Mouse (Mus musculus) intestine, embryonic 14.5 days (tissue): ENCODE data around the gene Pdk3. TPM values are rescaled to one million over a fixed set of nuclear protein-coding genes. Genes with fewer than 3 reads are reported as not detected.

Source experiments
- ATAC-seq: fragments of 200-750 bp; cut with Nextera tagmentation; replicated peaks from 2 replicates; pipeline ENCODE4 v1.8.0; 2017; ENCODE audit warnings: low read depth, moderate number of reproducible peaks, moderate TSS enrichment, moderate library complexity; ENCODE audit not compliant: low FRiP score, low TSS enrichment
- DNase-seq: peaks from one replicate; pipeline ENCODE4 v3.0.0-alpha.2; 2018; ENCODE audit warnings: low spot score
- H3K27ac ChIP-seq: fragments of 300-500 bp; sonication (generic); 2 replicates; pipeline ENCODE4 v1.5.1; 2014; ENCODE audit warnings: low read depth, mild to moderate bottlenecking, control low read depth
- H3K27me3 ChIP-seq: fragments of 300-500 bp; sonication (generic); replicated peaks from 2 replicates; pipeline ENCODE4 v1.6.1; 2014; ENCODE audit warnings: low read length, control low read depth; ENCODE audit not compliant: control insufficient read depth, insufficient read depth
- H3K36me3 ChIP-seq: fragments of 300-500 bp; sonication (generic); 2 replicates; pipeline ENCODE4 v1.6.1; 2014; ENCODE audit warnings: low read length, control low read depth; ENCODE audit not compliant: control insufficient read depth, insufficient read depth
- H3K4me1 ChIP-seq: fragments of 300-500 bp; sonication (generic); replicated peaks from 2 replicates; pipeline ENCODE4 v1.6.1; 2014; ENCODE audit warnings: low read length, control low read depth, mixed read lengths; ENCODE audit not compliant: control insufficient read depth, insufficient read depth
- H3K4me2 ChIP-seq: fragments of 300-500 bp; sonication (generic); 2 replicates; pipeline ENCODE4 v1.6.1; 2014; ENCODE audit warnings: low read length
- H3K4me3 ChIP-seq: fragments of 300-500 bp; sonication (generic); 2 replicates; pipeline ENCODE4 v1.5.1; 2014; ENCODE audit warnings: low read depth, low read length, control low read depth, mixed read lengths
- H3K9ac ChIP-seq: fragments of 300-500 bp; sonication (generic); 2 replicates; pipeline ENCODE4 v1.6.1; 2014; ENCODE audit warnings: mild to moderate bottlenecking, low read length
- H3K9me3 ChIP-seq: fragments of 300-500 bp; sonication (generic); 2 replicates; pipeline ENCODE4 v1.6.1; 2016; ENCODE audit warnings: low read length, control low read depth; ENCODE audit not compliant: control insufficient read depth
- whole genome bisulfite sequencing: fragments of 180-500 bp; shearing (Covaris S2); extraction: QIAGEN DNeasy Blood & Tissue Kit; methylation state at CpG from one replicate; pipeline ENCODE4 v1.1.7; 2014; 5-methylcytosine and 5-hydroxymethylcytosine counted together
- polyA plus RNA-seq: library from polyadenylated mRNA; unstranded; fragments of >200 nt; fragmentation: Nextera tagmentation; extraction: Ambion mirVana; gene quantifications from 2 replicates; pipeline ENCODE4 v1.2.1, GENCODE M21; 2014

Pdk3 gene
- polyA plus RNA-seq, 1 experiment from 2014 or later: 56.8 TPM

DNA sequence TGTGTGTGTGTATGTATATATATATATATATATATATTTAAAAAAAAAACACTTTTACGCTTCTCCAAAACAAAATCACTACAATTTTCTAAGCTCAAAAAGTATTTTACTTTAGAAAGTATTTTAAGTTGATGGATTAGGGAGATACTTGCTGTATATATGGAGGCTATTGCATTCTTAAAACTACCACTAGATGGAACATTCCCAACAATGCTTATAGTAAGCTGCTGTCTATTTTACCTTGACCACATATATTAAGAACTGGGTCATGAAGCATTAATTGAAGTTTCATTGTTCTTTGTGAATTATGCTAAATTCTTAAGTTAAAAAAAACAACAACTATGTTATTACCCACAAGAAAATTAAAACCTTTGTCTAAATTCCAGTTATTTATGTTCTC, 24.0 kb downstream of the Pdk3 start:
- DNase-seq (no peak), ATAC-seq (no peak)
- Histone ChIP-seq H3K27ac (no peak overlapping the region), H3K4me1 (no peaks in the 10 kb centered on the region), H3K9me3 (no peaks in the 10 kb centered on the region), H3K4me3 (no peak overlapping the region), H3K4me2 (no peak overlapping the region), H3K27me3 (no peaks in the 10 kb centered on the region), H3K36me3 (no peaks in the 10 kb centered on the region; the same call in 1 of the 2 replicates), H3K9ac (no peak overlapping the region)
- WGBS: 100% methylated on average over 1 of the region's 1 CpGs

DNA sequence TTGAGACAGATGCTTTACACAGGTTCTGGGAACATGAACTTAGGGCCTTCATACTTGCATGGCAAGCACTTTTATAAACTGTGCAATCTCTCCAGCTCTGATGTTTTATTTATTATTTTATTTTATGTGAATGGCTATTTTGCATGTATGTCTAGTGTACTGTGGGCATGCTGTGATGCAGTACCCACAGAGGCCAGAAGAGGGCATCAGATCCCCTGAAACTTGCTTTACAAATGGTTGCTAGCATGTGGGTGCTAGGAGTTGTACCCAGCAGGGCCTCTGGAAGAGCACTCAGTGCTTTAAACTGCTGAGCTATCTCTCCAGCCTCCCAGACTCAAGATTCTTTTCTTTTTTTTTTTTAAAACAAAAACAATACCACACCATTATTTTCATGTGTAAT, 38.8 kb downstream of the Pdk3 start:
- H3K4me3 ChIP-seq: no peak overlapping the region
- no peaks in the 10 kb centered on the region for H3K27me3 ChIP-seq
- H3K4me1 ChIP-seq: no peaks in the 10 kb centered on the region
- no peak overlapping the region for H3K9ac ChIP-seq
- H3K36me3 ChIP-seq: no peaks in the 10 kb centered on the region
- no peak overlapping the region for H3K4me2 ChIP-seq
- H3K9me3 ChIP-seq: no peaks in the 10 kb centered on the region
- ATAC-seq: no peak
- H3K27ac ChIP-seq: no peak overlapping the region
- peak; percentile 69 for DNase-seq

DNA sequence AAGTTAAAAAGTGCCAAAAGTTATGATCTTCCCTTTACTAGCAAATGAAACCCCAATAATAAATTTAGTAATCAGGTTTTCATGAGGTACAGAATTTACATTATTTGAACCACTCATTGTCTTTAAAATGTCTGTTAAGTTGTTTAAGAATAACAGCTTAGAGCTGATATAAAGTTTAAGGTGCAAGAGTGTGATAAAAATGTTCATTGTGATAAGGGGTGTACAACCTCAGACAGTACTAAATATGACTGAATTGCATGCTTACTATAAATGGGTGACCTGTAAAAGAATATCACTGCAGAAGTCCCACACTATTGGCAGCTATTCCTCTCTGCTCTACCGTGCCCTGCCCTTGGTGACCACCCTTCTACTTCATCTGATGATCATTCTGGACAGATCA, 42.4 kb downstream of the Pdk3 start:
- WGBS: 82% methylated on average over 1 of the region's 1 CpGs
- no peaks in the 10 kb centered on the region for H3K4me1 ChIP-seq
- DNase-seq (no peak), ATAC-seq (no peak)
- no peak overlapping the region for H3K27ac ChIP-seq
- H3K27me3 ChIP-seq: no peaks in the 10 kb centered on the region
- H3K4me2 ChIP-seq: no peak overlapping the region
- no peaks in the 10 kb centered on the region for H3K36me3 ChIP-seq
- H3K9ac ChIP-seq: no peak overlapping the region
- H3K9me3 ChIP-seq: no peaks in the 10 kb centered on the region
- no peak overlapping the region for H3K4me3 ChIP-seq

DNA sequence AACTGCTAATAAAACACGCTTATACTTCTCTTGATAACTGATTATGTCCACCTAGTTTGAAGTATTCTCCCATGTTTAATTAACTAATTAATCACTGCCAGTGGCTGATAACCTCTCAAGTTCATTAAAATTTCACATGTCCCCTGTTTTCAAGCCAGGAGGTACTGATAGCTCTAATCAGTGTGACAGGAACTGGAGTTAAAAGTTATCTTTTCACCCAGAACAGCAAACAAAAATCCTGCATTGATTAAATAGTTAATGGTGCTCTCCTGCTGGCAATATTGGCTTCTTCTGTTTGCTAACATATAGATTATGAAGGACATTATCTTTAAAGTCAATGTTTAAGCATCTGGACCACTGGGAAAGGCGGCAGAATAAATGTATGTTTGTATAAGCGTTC, 71.2 kb downstream of the Pdk3 start:
- Histone ChIP-seq H3K9ac (no peak overlapping the region), H3K4me3 (no peak overlapping the region), H3K36me3 (no peaks in the 10 kb centered on the region), H3K9me3 (no peaks in the 10 kb centered on the region), H3K4me2 (no peak overlapping the region), H3K4me1 (no peaks in the 10 kb centered on the region), H3K27ac (no peak overlapping the region), H3K27me3 (no peaks in the 10 kb centered on the region)
- no peak for DNase-seq
- WGBS: 70% methylated on average over 3 of the region's 3 CpGs
- ATAC-seq: no peak

DNA sequence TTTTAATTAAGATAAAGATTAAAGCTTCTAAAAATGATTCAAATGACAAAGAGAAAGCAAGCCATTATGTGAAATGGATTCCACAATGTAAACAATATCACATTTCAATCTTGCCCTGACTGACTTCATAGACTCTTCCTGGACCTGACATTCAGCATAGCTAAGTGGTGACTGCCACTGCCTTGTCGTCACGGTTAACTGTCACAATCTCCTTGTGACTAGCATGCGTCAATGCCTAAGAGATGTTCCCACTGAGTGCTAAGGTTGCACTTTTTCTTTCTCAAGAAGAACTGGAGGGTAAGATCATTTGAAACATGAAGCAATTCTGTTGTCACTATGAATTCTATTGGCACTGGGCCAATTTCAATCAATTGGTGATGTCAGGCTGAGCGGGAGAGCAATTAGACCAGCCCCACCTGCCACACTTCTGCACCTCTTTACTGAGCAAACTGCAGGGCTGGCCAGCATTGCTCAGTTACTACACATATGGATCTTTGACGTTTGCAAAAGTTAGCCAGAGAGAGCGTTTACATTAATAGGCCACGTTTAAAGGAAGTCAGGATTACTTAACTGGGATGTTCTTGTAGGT, 75.0 kb downstream of the Pdk3 start:
- WGBS: 55% methylated on average over 7 of the region's 7 CpGs
- H3K27ac ChIP-seq: no peak overlapping the region
- ATAC-seq (no peak), DNase-seq (no peak)
- no peaks in the 10 kb centered on the region for H3K4me1 ChIP-seq
- H3K9me3 ChIP-seq: no peaks in the 10 kb centered on the region
- H3K36me3 ChIP-seq: no peaks in the 10 kb centered on the region
- H3K4me3 ChIP-seq: no peak overlapping the region
- H3K27me3 ChIP-seq: no peaks in the 10 kb centered on the region
- no peak overlapping the region for H3K9ac ChIP-seq
- no peak overlapping the region for H3K4me2 ChIP-seq

DNA sequence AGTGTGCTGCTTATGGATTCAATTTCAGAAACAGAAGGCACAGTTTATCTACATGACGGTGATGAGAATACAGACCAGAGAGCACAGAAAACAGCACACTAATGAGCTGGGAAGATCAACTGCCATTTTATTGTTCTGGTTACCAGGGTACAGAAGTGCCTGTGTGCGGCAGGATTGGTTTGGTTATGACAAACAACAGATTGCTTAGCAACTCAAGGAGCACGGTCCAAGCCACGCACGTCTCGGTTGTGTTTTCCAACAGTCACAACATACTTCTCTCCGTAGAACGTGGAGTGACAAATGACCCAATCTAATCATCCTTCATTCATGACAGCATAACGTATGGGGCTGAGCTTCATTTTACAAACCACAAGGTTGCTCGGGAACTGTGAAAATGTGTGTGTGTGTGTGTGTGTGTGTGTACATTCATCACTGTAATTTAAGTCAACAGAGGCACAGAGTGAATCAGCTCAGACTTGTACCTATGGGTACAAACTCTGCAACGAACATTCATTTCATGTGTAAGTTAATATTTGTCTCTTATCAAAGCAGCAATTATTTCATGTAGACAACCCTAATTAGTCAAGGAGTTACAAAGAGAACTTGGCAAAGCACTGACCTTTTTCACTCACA, 76.7 kb downstream of the Pdk3 start:
- Histone ChIP-seq H3K4me1 (no peaks in the 10 kb centered on the region), H3K4me3 (no peak overlapping the region), H3K36me3 (no peaks in the 10 kb centered on the region), H3K9ac (no peak overlapping the region), H3K9me3 (no peaks in the 10 kb centered on the region), H3K4me2 (no peak overlapping the region), H3K27me3 (no peaks in the 10 kb centered on the region), H3K27ac (no peak overlapping the region)
- no peak for ATAC-seq
- 57% methylated on average over 11 of the region's 11 CpGs for WGBS
- no peak for DNase-seq

DNA sequence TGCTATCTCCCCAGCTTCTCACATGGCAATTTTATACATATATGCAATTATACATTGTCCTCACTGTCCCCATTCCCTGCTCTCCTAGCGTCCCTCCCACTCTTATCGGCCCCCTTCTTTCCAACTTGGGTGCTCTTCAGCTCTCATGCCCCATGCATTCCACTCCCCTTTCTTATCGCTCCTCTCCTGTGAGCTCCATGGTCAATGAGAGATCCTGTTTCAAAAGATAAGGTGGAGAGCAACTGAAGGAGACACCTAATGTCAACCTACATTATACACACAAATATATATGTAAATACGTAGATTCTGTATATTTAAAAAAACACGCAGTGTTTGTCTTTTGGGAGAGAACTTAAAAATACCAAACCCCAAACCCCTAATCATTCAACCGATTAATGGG, 81.4 kb downstream of the Pdk3 start:
- no peaks in the 10 kb centered on the region for H3K9me3 ChIP-seq
- ATAC-seq (no peak), DNase-seq (no peak)
- H3K27me3 ChIP-seq: no peaks in the 10 kb centered on the region
- H3K27ac ChIP-seq: no peak overlapping the region
- H3K4me1 ChIP-seq: no peaks in the 10 kb centered on the region
- WGBS: 84% methylated on average over 6 of the region's 6 CpGs
- no peaks in the 10 kb centered on the region for H3K36me3 ChIP-seq
- no peak overlapping the region for H3K9ac ChIP-seq
- no peak overlapping the region for H3K4me2 ChIP-seq
- no peak overlapping the region for H3K4me3 ChIP-seq

DNA sequence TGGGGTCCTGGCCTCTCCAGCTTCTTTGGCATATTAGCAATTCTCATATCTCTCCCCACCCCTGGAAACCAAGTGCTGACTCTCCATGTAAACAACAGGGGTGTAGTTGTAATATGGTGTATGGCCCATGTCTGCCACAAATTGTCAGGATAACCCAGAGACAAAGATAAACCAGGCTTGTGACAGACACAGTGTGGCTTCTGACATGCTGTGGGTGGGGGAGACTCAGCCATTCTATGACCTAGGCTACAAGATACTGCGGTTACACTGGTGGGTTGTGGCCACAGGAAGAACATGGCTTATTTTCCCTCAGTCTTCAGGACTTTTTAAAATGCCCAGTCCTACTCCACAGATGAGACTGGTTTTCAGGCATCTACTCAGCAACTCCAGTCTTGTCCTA, 82.8 kb downstream of the Pdk3 start:
- H3K4me1 ChIP-seq: no peaks in the 10 kb centered on the region
- H3K4me2 ChIP-seq: no peak overlapping the region
- no peaks in the 10 kb centered on the region for H3K9me3 ChIP-seq
- no peaks in the 10 kb centered on the region for H3K36me3 ChIP-seq
- H3K27ac ChIP-seq: no peak overlapping the region
- no peak overlapping the region for H3K9ac ChIP-seq
- ATAC-seq: no peak
- no peaks in the 10 kb centered on the region for H3K27me3 ChIP-seq
- H3K4me3 ChIP-seq: no peak overlapping the region
- no peak for DNase-seq
- 100% methylated on average over 1 of the region's 1 CpGs for WGBS

DNA sequence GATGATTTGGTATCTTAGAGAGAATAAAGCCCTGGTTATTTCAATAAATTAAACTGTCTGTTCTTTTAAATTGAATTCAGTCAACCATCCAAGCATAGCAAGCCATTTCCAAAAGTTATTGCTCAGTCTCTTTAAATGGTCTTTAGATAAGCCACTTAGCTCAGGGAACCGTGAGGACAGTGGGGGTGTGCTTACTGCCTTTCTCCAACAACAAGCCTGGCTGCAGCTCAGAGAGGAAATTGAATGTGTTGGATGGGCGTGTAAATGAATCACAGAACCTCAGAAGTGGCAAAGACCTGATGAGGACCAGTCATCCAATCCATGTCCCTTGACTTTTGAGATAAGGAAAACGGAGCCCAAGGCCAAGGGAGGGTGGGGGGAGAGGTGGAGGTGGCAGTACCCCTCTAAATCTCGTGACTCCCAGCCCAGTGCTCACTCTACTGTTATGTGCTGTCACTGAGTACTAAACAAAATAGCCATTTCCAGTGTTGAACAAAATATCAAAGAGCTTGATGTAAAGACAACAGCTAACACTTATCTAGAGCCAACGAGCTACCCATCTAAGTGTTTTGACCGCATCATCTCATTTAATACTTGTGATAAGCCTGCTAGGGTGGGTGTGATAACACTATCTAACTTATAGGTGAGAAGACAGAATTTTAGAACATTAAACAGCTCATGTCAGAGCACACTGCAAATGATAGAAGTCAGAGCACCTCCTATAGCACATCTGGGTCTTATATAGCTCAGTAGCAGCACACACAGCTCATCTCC, 98.8 kb downstream of the Pdk3 start:
- WGBS: 76% methylated on average over 6 of the region's 6 CpGs
- no peak overlapping the region for H3K4me2 ChIP-seq
- no peaks in the 10 kb centered on the region for H3K4me1 ChIP-seq
- ATAC-seq (no peak), DNase-seq (no peak)
- no peak overlapping the region for H3K27ac ChIP-seq
- H3K9me3 ChIP-seq: no peaks in the 10 kb centered on the region
- no peak overlapping the region for H3K9ac ChIP-seq
- no peaks in the 10 kb centered on the region for H3K27me3 ChIP-seq
- H3K36me3 ChIP-seq: no peaks in the 10 kb centered on the region
- no peak overlapping the region for H3K4me3 ChIP-seq
